Mouse (Mus musculus): Measurements from ENCODE around the gene Gm1043. TPM values are rescaled to one million over a fixed set of nuclear protein-coding genes. Genes with fewer than 3 reads are reported as not detected.

Gm1043 gene
- 0.36 and 0.52 TPM in 2 replicates for polyA plus RNA-seq (2016; fragmentation: Nextera tagmentation; extraction: Ambion mirVana)

- no peak for ATAC-seq (ENCODE audit: low FRiP score)
- H3K9ac ChIP-seq, result no peak within 1 kb of the TSS
- H3K4me3 ChIP-seq, result no peak within 1 kb of the TSS
- no peak within 1 kb of the TSS for H3K27ac ChIP-seq
- WGBS, result 91% methylated on average over 16 of the region's 16 CpGs
- peaks cover 20% of the 10 kb centered on the region for H3K27me3 ChIP-seq
- H3K9me3 ChIP-seq (replicated peaks), result no peaks in the 10 kb centered on the region
- H3K4me2 ChIP-seq (replicated peaks), result no peak within 1 kb of the TSS
- 0 out of 2 replicates have a peak, but pooled peaks cover 8% of the 10 kb centered on the region for H3K4me1 ChIP-seq
- no peaks in the 10 kb centered on the region; the same call in 1 of the 2 replicates for H3K36me3 ChIP-seq
Observed at GRCm38 (mm10) chr5:37085241-37085640, at the start of gene Gm1043. Gm1043 (plus strand) TSS chr5:37085370.

GRCm38 (mm10) chr5:37035896-37036295, 49.3 kb upstream of the Gm1043 start:
- Histone ChIP-seq H3K27ac (no peak overlapping the region), H3K4me3 (no peak overlapping the region), H3K4me2 (replicated peaks) (no peak overlapping the region), H3K9ac (no peak overlapping the region), H3K4me1 (no peaks in the 10 kb centered on the region), H3K36me3 (no peaks in the 10 kb centered on the region), H3K9me3 (replicated peaks) (no peaks in the 10 kb centered on the region), H3K27me3 (peaks cover 20% of the 10 kb centered on the region)
- 89% methylated on average over 6 of the region's 6 CpGs for WGBS
- ATAC-seq (ENCODE audit: low FRiP score), result no peak

DNA sequence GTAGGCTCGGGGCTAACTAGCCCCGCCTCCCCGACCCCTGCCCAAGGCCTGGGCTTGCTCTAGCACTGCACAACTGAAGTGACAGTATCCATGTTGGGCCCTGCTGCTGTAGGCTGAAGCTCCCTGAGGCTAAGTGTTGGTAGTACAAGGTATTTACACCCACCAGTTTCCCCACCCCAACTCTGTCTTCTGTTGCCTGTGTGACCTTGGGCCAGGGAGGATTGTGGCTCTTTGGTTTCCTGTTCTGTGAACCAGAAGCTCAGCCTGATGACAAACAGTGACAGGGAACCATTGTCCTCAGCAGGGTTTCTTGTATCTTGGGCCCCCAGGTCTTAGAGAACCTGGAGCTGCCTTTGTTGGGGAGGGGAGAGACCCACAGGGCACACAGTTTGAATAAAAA, 48.3 kb upstream of the Gm1043 start:
- 66% methylated on average over 3 of the region's 3 CpGs for WGBS
- H3K9me3 ChIP-seq (replicated peaks), result no peaks in the 10 kb centered on the region

GRCm38 (mm10) chr5:37039908-37040307, 45.3 kb upstream of the Gm1043 start:
- Histone ChIP-seq H3K4me2 (replicated peaks) (no peak overlapping the region), H3K27ac (no peak overlapping the region), H3K9me3 (replicated peaks) (no peaks in the 10 kb centered on the region), H3K9ac (no peak overlapping the region), H3K36me3 (no peaks in the 10 kb centered on the region), H3K4me1 (0 out of 2 replicates have a peak, but pooled peaks cover 8% of the 10 kb centered on the region), H3K4me3 (no peak overlapping the region), H3K27me3 (peaks cover 13% of the 10 kb centered on the region; the same call in 1 of the 2 replicates)
- ATAC-seq (ENCODE audit: low FRiP score), result no peak
- WGBS, result 75% methylated on average over 6 of the region's 6 CpGs

More for the DNA sequence above, 48.3 kb upstream of the Gm1043 start:
- Histone ChIP-seq H3K4me1 (0 out of 2 replicates have a peak, but pooled peaks cover 4% of the 10 kb centered on the region), H3K27ac (no peak overlapping the region), H3K27me3 (peaks cover 16% of the 10 kb centered on the region), H3K4me3 (no peak overlapping the region), H3K9ac (no peak overlapping the region), H3K4me2 (replicated peaks) (no peak overlapping the region), H3K36me3 (no peaks in the 10 kb centered on the region)
- no peak for ATAC-seq (ENCODE audit: low FRiP score)

DNA sequence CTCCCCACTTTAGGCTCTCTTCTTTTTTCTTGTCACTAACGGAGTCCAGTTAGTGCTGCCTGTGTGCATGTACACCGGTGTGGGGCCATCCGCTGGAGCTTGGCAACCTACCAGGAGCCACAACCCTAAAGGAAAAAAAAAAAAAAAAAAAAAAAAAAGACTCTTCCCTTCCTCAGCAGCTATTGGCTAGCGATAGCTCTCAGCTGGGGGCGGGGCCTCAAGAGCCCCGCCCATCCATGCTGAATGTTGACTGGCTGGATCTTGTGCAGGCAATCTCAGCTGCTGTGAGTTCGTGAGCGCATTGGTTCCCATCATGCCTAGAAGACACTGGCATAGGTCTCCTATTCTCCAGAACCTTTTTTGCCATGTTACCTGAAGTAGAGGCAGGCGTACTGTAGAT, 44.5 kb upstream of the Gm1043 start:
- WGBS, result 28% methylated on average over 9 of the region's 9 CpGs
- Histone ChIP-seq H3K4me3 (no peak overlapping the region), H3K9me3 (replicated peaks) (no peaks in the 10 kb centered on the region), H3K4me1 (0 out of 2 replicates have a peak, but pooled peaks cover 8% of the 10 kb centered on the region), H3K9ac (no peak overlapping the region), H3K4me2 (replicated peaks) (no peak overlapping the region), H3K27me3 (peaks cover 13% of the 10 kb centered on the region; the same call in 1 of the 2 replicates), H3K27ac (no peak overlapping the region), H3K36me3 (no peaks in the 10 kb centered on the region)
- ATAC-seq (ENCODE audit: low FRiP score), result no peak

- Histone ChIP-seq H3K9me3 (replicated peaks) (no peaks in the 10 kb centered on the region), H3K4me3 (no peak overlapping the region), H3K9ac (no peak overlapping the region), H3K27ac (no peak overlapping the region), H3K4me2 (replicated peaks) (no peak overlapping the region), H3K36me3 (no peaks in the 10 kb centered on the region), H3K27me3 (peaks cover 13% of the 10 kb centered on the region; the same call in 1 of the 2 replicates), H3K4me1 (0 out of 2 replicates have a peak, but pooled peaks cover 8% of the 10 kb centered on the region)
- ATAC-seq (ENCODE audit: low FRiP score), result no peak
- WGBS, result 64% methylated on average over 6 of the region's 6 CpGs
Observed at GRCm38 (mm10) chr5:37041651-37042050, 43.5 kb upstream of the Gm1043 start.

- H3K4me3 ChIP-seq, result no peak overlapping the region
- H3K27ac ChIP-seq, result no peak overlapping the region
- no peak for ATAC-seq (ENCODE audit: low FRiP score)
- no peaks in the 10 kb centered on the region for H3K9me3 ChIP-seq (replicated peaks)
- no peaks in the 10 kb centered on the region for H3K36me3 ChIP-seq
- H3K27me3 ChIP-seq, result peaks cover 13% of the 10 kb centered on the region; the same call in 1 of the 2 replicates
- H3K9ac ChIP-seq, result no peak overlapping the region
- 42% methylated on average over 4 of the region's 4 CpGs for WGBS
- H3K4me2 ChIP-seq (replicated peaks), result no peak overlapping the region
- H3K4me1 ChIP-seq, result 0 out of 2 replicates have a peak, but pooled peaks cover 8% of the 10 kb centered on the region
Observed at GRCm38 (mm10) chr5:37042934-37043333, 42.2 kb upstream of the Gm1043 start.

- Histone ChIP-seq H3K9me3 (replicated peaks) (no peaks in the 10 kb centered on the region), H3K9ac (no peak overlapping the region), H3K27ac (no peak overlapping the region), H3K4me2 (replicated peaks) (no peak overlapping the region), H3K4me3 (no peak overlapping the region), H3K36me3 (no peaks in the 10 kb centered on the region), H3K27me3 (0 out of 2 replicates have a peak, but pooled peaks cover 9% of the 10 kb centered on the region), H3K4me1 (0 out of 2 replicates have a peak, but pooled peaks cover 8% of the 10 kb centered on the region)
- WGBS, result 85% methylated on average over 2 of the region's 2 CpGs
- ATAC-seq (ENCODE audit: low FRiP score), result no peak
Observed at GRCm38 (mm10) chr5:37044793-37045192, 40.4 kb upstream of the Gm1043 start.

GRCm38 (mm10) chr5:37045582-37045981, 39.6 kb upstream of the Gm1043 start:
- no peak overlapping the region for H3K27ac ChIP-seq
- no peak for ATAC-seq (ENCODE audit: low FRiP score)
- 90% methylated on average over 2 of the region's 2 CpGs for WGBS
- 0 out of 2 replicates have a peak, but pooled peaks cover 8% of the 10 kb centered on the region for H3K4me1 ChIP-seq
- no peak overlapping the region for H3K4me2 ChIP-seq (replicated peaks)
- no peaks in the 10 kb centered on the region for H3K9me3 ChIP-seq (replicated peaks)
- 0 out of 2 replicates have a peak, but pooled peaks cover 9% of the 10 kb centered on the region for H3K27me3 ChIP-seq
- no peak overlapping the region for H3K4me3 ChIP-seq
- no peaks in the 10 kb centered on the region for H3K36me3 ChIP-seq
- no peak overlapping the region for H3K9ac ChIP-seq

GRCm38 (mm10) chr5:37046791-37047190, 38.4 kb upstream of the Gm1043 start:
- H3K27ac ChIP-seq, result no peak overlapping the region
- 0 out of 2 replicates have a peak, but pooled peaks cover 4% of the 10 kb centered on the region for H3K27me3 ChIP-seq
- no peak for ATAC-seq (ENCODE audit: low FRiP score)
- H3K4me3 ChIP-seq, result no peak overlapping the region
- no peaks in the 10 kb centered on the region for H3K36me3 ChIP-seq
- 62% methylated on average over 5 of the region's 5 CpGs for WGBS
- no peak overlapping the region for H3K9ac ChIP-seq
- no peaks in the 10 kb centered on the region for H3K9me3 ChIP-seq (replicated peaks)
- H3K4me2 ChIP-seq (replicated peaks), result no peak overlapping the region
- H3K4me1 ChIP-seq, result peaks cover 5% of the 10 kb centered on the region; the same call in 1 of the 2 replicates

DNA sequence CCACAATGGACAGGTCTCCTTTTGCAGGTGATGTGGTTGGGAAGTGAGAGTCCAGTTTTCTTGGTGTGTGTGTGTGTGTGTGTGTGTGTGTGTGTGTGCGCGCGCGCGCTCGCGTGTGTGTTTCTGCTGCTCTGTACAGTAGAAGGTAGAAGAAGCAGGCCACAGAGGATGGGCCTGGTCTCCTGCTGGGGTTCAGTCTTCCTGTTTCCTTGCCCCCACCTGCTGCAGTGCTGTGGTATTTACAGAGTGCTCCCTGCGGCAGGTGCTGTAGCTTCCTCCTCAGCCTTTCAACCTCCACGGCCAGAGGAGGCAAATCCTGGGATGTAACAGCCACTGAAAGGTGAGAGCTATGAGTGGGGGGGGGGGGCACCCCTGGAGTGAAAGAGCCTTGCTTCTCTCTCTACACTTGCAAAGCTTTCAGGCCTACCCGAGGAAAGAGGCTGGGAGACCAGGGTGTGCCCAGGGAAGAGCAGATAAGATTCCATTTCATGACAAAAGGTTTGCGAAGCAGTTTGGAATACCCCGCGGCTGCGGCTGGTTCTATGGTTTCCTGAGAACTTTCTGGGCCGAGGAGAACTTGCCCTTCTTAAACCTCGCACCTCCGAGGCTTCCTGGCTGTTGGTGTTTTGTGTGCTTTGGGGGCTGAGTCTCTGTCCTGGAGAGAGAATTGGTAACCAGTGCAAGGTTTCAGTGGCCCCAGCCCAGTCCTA, 37.8 kb upstream of the Gm1043 start:
- Histone ChIP-seq H3K4me2 (replicated peaks) (no peak overlapping the region), H3K27ac (no peak overlapping the region), H3K27me3 (no peaks in the 10 kb centered on the region), H3K4me3 (no peak overlapping the region), H3K9me3 (replicated peaks) (no peaks in the 10 kb centered on the region), H3K36me3 (no peaks in the 10 kb centered on the region), H3K9ac (no peak overlapping the region), H3K4me1 (peaks cover 5% of the 10 kb centered on the region; the same call in 1 of the 2 replicates)
- no peak for ATAC-seq (ENCODE audit: low FRiP score)
- 58% methylated on average over 17 of the region's 17 CpGs for WGBS

DNA sequence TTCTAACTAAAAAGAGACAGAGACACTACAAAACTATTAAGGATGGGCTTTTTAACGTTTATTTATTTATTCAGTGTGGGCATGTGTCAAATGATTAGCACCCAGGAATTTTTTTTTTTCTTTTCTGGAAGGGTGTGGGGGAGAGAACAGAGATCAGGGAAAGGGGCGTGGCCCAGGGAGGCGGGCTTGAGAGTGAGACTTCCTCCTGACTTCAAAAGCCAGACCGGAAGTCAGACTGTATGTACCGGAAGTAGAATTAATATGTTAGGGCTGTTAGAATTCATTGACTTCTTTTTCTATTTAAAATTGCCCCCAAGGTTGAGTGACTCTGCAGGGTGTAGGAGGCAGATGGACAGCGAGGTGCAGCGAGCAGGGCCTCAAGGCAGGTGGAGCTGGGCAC, 37.2 kb upstream of the Gm1043 start:
- Histone ChIP-seq H3K4me1 (peaks cover 3% of the 10 kb centered on the region; the same call in 1 of the 2 replicates), H3K27ac (no peak overlapping the region), H3K4me3 (no peak overlapping the region), H3K36me3 (no peaks in the 10 kb centered on the region), H3K9me3 (replicated peaks) (no peaks in the 10 kb centered on the region), H3K27me3 (no peaks in the 10 kb centered on the region), H3K9ac (no peak overlapping the region), H3K4me2 (replicated peaks) (no peak overlapping the region)
- ATAC-seq (ENCODE audit: low FRiP score), result no peak
- WGBS, result 70% methylated on average over 7 of the region's 7 CpGs

Measured in hindbrain, embryonic 12.5 days (tissue).